Mouse (Mus musculus): ENCODE results near the gene Zmynd8.

The Zmynd8 gene

GRCm38 (mm10) chr2:165898202-165899194, at the start of gene Zmynd8:
Gene Zmynd8 (minus strand): TSS chr2:165899016.
- DNase-seq (ENCODE audit: low spot score) = no peak

- no peak for DNase-seq (ENCODE audit: low spot score)
Observed at GRCm38 (mm10) chr2:165948007-165948406, 49.2 kb upstream of the Zmynd8 start.

GRCm38 (mm10) chr2:165946046-165946564, 47.3 kb upstream of the Zmynd8 start:
- DNase-seq (ENCODE audit: low spot score) = no peak

- no peak for DNase-seq (ENCODE audit: low spot score)
Observed at GRCm38 (mm10) chr2:165944576-165945351, 45.9 kb upstream of the Zmynd8 start.

- no peak for DNase-seq (ENCODE audit: low spot score)
Observed at GRCm38 (mm10) chr2:165943113-165943512, 44.3 kb upstream of the Zmynd8 start.

GRCm38 (mm10) chr2:165936106-165936505, 37.3 kb upstream of the Zmynd8 start:
- DNase-seq (ENCODE audit: low spot score) = no peak

- no peak for DNase-seq (ENCODE audit: low spot score)
Observed at GRCm38 (mm10) chr2:165927705-165928104, 28.9 kb upstream of the Zmynd8 start.

- no peak for DNase-seq (ENCODE audit: low spot score)
Observed at GRCm38 (mm10) chr2:165926191-165926590, 27.4 kb upstream of the Zmynd8 start.

- DNase-seq (ENCODE audit: low spot score) = no peak
Observed at GRCm38 (mm10) chr2:165925144-165925543, 26.3 kb upstream of the Zmynd8 start.

GRCm38 (mm10) chr2:165924695-165925094, 25.9 kb upstream of the Zmynd8 start:
- DNase-seq (ENCODE audit: low spot score) = no peak

GRCm38 (mm10) chr2:165923715-165924114, 24.9 kb upstream of the Zmynd8 start:
- DNase-seq (ENCODE audit: low spot score) = no peak

GRCm38 (mm10) chr2:165922994-165923393, 24.2 kb upstream of the Zmynd8 start:
- no peak for DNase-seq (ENCODE audit: low spot score)

- no peak for DNase-seq (ENCODE audit: low spot score)
Observed at GRCm38 (mm10) chr2:165922047-165922728, 23.4 kb upstream of the Zmynd8 start.

GRCm38 (mm10) chr2:165914298-165914697, 15.5 kb upstream of the Zmynd8 start:
- peak; percentile 87 for DNase-seq (ENCODE audit: low spot score)

- no peak for DNase-seq (ENCODE audit: low spot score)
Observed at GRCm38 (mm10) chr2:165913073-165913472, 14.3 kb upstream of the Zmynd8 start.

- no peak for DNase-seq (ENCODE audit: low spot score)
Observed at GRCm38 (mm10) chr2:165909731-165910130, 10.9 kb upstream of the Zmynd8 start.

- DNase-seq (ENCODE audit: low spot score) = no peak
Observed at GRCm38 (mm10) chr2:165907199-165907598, 8.4 kb upstream of the Zmynd8 start.

GRCm38 (mm10) chr2:165906332-165906945, 7.6 kb upstream of the Zmynd8 start:
- no peak for DNase-seq (ENCODE audit: low spot score)

- DNase-seq (ENCODE audit: low spot score) = no peak
Observed at GRCm38 (mm10) chr2:165901127-165901384, 2.2 kb upstream of the Zmynd8 start.

GRCm38 (mm10) chr2:165900351-165901126, 1.7 kb upstream of the Zmynd8 start:
- no peak for DNase-seq (ENCODE audit: low spot score)

GRCm38 (mm10) chr2:165899923-165900322, 1.1 kb upstream of the Zmynd8 start:
- no peak for DNase-seq (ENCODE audit: low spot score)
